Mouse (Mus musculus) MEL (cell line): ENCODE measurements at regions not wholly inside any gene's neighbourhood (a gene's known extent, or its start where the extent isn't known, plus 50 kb on each side); places are given as distances from the start of the nearest gene placed in this dataset.

Experiments used
- DNase-seq: peaks from one replicate; pipeline ENCODE4 v3.0.0; 2011; ENCODE audit warnings: low read depth, low spot score
- H3K27ac ChIP-seq: 2 replicates; pipeline ENCODE4 v1.5.1; 2012; ENCODE audit warnings: low read depth, mild to moderate bottlenecking, control low read depth, low read length, moderate library complexity; ENCODE audit not compliant: control insufficient read depth
- H3K27me3 ChIP-seq, 2 experiments: fragments of 150-350 bp in 1 of 2; sonication (generic) in 1 of 2; 2 replicates each; pipeline ENCODE4 v1.6.1; 2012; ENCODE audit warnings: low read length in 2 of 2, mild to moderate bottlenecking in 2 of 2, improper control_type of control experiment in 1 of 2, moderate library complexity in 1 of 2; ENCODE audit not compliant: insufficient read depth in 2 of 2, control insufficient read depth in 1 of 2
- H3K36me3 ChIP-seq, 2 experiments: 2 replicates each; pipeline ENCODE4 v1.6.1; 2012 to 2014; ENCODE audit warnings: low read length in 2 of 2, improper control_type of control experiment in 1 of 2, inconsistent platforms in 1 of 2, mild to moderate bottlenecking in 1 of 2; ENCODE audit not compliant: insufficient read depth in 2 of 2, control insufficient read depth in 1 of 2
- H3K4me1 ChIP-seq, 2 experiments: fragments of 150-350 bp in 1 of 2; sonication (generic) in 1 of 2; 2 replicates each; pipeline ENCODE4 v1.6.1; 2012; ENCODE audit warnings: low read length in 2 of 2, improper control_type of control experiment in 1 of 2, mild to moderate bottlenecking in 1 of 2; ENCODE audit not compliant: insufficient read depth in 2 of 2, control insufficient read depth in 1 of 2
- H3K4me3 ChIP-seq, 2 experiments: fragments of 150-350 bp in 1 of 2; sonication (generic) in 1 of 2; 2 replicates each; pipeline ENCODE4 v1.5.1; 2012; ENCODE audit warnings: low read depth in 2 of 2, low read length in 2 of 2, mild to moderate bottlenecking in 2 of 2, moderate library complexity in 2 of 2, control low read depth in 1 of 2, improper control_type of control experiment in 1 of 2; ENCODE audit not compliant: control insufficient read depth in 1 of 2, insufficient read depth in 1 of 2
- H3K79me2 ChIP-seq: 2 replicates; pipeline ENCODE4 v1.6.1; 2012; ENCODE audit warnings: mild to moderate bottlenecking, low read length, moderate library complexity; ENCODE audit not compliant: control insufficient read depth, poor library complexity, insufficient read depth
- H3K9ac ChIP-seq: 2 replicates; pipeline ENCODE4 v1.6.1; 2012; ENCODE audit warnings: low read depth, mild to moderate bottlenecking, control low read depth, low read length, moderate library complexity; ENCODE audit not compliant: control insufficient read depth, poor library complexity, severe bottlenecking
- H3K9me3 ChIP-seq: fragments of 150-350 bp; sonication (generic); replicated peaks from 2 replicates; pipeline ENCODE4 v1.6.1; 2012; ENCODE audit warnings: mild to moderate bottlenecking, low read length, improper control_type of control experiment, moderate library complexity; ENCODE audit not compliant: insufficient read depth
- BHLHE40 ChIP-seq: IDR thresholded peaks from 2 replicates; pipeline ENCODE4 v1.6.1; 2012; ENCODE audit warnings: low read depth, mild to moderate bottlenecking, inconsistent platforms, low read length, improper control_type of control experiment, borderline replicate concordance
- CHD1 ChIP-seq: IDR thresholded peaks from 2 replicates; pipeline ENCODE4 v1.6.1; 2012; ENCODE audit warnings: low read depth, mild to moderate bottlenecking, inconsistent platforms, low read length, improper control_type of control experiment
- EP300 ChIP-seq, 2 experiments: IDR thresholded peaks; 2 replicates each; pipeline ENCODE4 v1.6.1; 2011; ENCODE audit warnings: improper control_type of control experiment in 2 of 2, low read length in 2 of 2, low read depth in 1 of 2, mild to moderate bottlenecking in 1 of 2
- ETS1 ChIP-seq: IDR thresholded peaks from 2 replicates; pipeline ENCODE4 v1.6.1; 2012; ENCODE audit warnings: low read depth, mild to moderate bottlenecking, inconsistent platforms, low read length, improper control_type of control experiment, moderate library complexity
- GABPA ChIP-seq: IDR thresholded peaks from 2 replicates; pipeline ENCODE4 v1.6.1; 2012; ENCODE audit warnings: low read depth, mild to moderate bottlenecking, inconsistent platforms, low read length, improper control_type of control experiment, moderate library complexity
- GATA1 ChIP-seq: IDR thresholded peaks from 2 replicates; pipeline ENCODE4 v1.6.1; 2011; ENCODE audit warnings: low read depth, low read length, improper control_type of control experiment
- MAX ChIP-seq: IDR thresholded peaks from 2 replicates; pipeline ENCODE4 v1.6.1; 2011; ENCODE audit warnings: low read length, improper control_type of control experiment
- MAZ ChIP-seq: IDR thresholded peaks from 2 replicates; pipeline ENCODE4 v1.6.1; 2012; ENCODE audit warnings: low read depth, mild to moderate bottlenecking, inconsistent platforms, low read length, improper control_type of control experiment
- MXI1 ChIP-seq: IDR thresholded peaks from 2 replicates; pipeline ENCODE4 v1.6.1; 2011; ENCODE audit warnings: mild to moderate bottlenecking, low read depth, low read length, improper control_type of control experiment
- NELFE ChIP-seq: IDR thresholded peaks from 2 replicates; pipeline ENCODE4 v1.6.1; 2011; ENCODE audit warnings: low read depth, low read length, improper control_type of control experiment
- NRF1 ChIP-seq: IDR thresholded peaks from 2 replicates; pipeline ENCODE4 v1.6.1; 2014; ENCODE audit warnings: low read depth, mild to moderate bottlenecking, inconsistent platforms, low read length, improper control_type of control experiment, moderate library complexity; ENCODE audit not compliant: poor library complexity, insufficient read depth, severe bottlenecking
- POLR2AphosphoS2 ChIP-seq: IDR thresholded peaks from 2 replicates; pipeline ENCODE4 v1.6.1; 2011; ENCODE audit warnings: low read length, improper control_type of control experiment
- RCOR1 ChIP-seq: IDR thresholded peaks from 2 replicates; pipeline ENCODE4 v1.6.1; 2012; ENCODE audit warnings: low read depth, mild to moderate bottlenecking, inconsistent platforms, low read length, improper control_type of control experiment
- SMC3 ChIP-seq: IDR thresholded peaks from 2 replicates; pipeline ENCODE4 v1.6.1; 2011; ENCODE audit warnings: low read depth, low read length, improper control_type of control experiment
- TAL1 ChIP-seq: IDR thresholded peaks from 2 replicates; pipeline ENCODE4 v1.6.1; 2012; ENCODE audit warnings: mild to moderate bottlenecking, inconsistent platforms, low read length, moderate library complexity, mixed read lengths
- USF1 ChIP-seq: IDR thresholded peaks from 2 replicates; pipeline ENCODE4 v1.6.1; 2014; ENCODE audit warnings: low read depth, mild to moderate bottlenecking, inconsistent platforms, low read length, improper control_type of control experiment, moderate library complexity
- USF2 ChIP-seq, 2 experiments: IDR thresholded peaks; 2 replicates each; pipeline ENCODE4 v1.6.1; 2011 to 2012; ENCODE audit warnings: improper control_type of control experiment in 2 of 2, low read length in 2 of 2, borderline replicate concordance in 1 of 2, inconsistent platforms in 1 of 2, low read depth in 1 of 2, mild to moderate bottlenecking in 1 of 2; ENCODE audit not compliant: insufficient read depth in 1 of 2
- ZC3H11A ChIP-seq: IDR thresholded peaks from 2 replicates; pipeline ENCODE4 v1.6.1; 2012; ENCODE audit warnings: low read depth, mild to moderate bottlenecking, inconsistent platforms, low read length, improper control_type of control experiment
- ZKSCAN1 ChIP-seq: IDR thresholded peaks from 2 replicates; pipeline ENCODE4 v1.6.1; 2012; ENCODE audit warnings: low read depth, mild to moderate bottlenecking, inconsistent platforms, low read length, improper control_type of control experiment, moderate library complexity
- ZNF384 ChIP-seq: IDR thresholded peaks from 2 replicates; pipeline ENCODE4 v1.6.1; 2012; ENCODE audit warnings: low read depth, mild to moderate bottlenecking, inconsistent platforms, low read length, improper control_type of control experiment

GRCm38 (mm10) chr4:87329136-87329535 is 98.9 kb upstream of the Slc24a2 start (continued):
- TF ChIP-seq ZKSCAN1 (no peak), TAL1 (no peak)

GRCm38 (mm10) chr4:87321726-87322349 is 91.6 kb upstream of the Slc24a2 start:
- no peaks in the 10 kb centered on the region for H3K4me1 ChIP-seq
- no peaks in the 10 kb centered on the region for H3K9me3 ChIP-seq
- DNase-seq: no peak
- no peak overlapping the region for H3K27ac ChIP-seq
- TF ChIP-seq MAX: no peak
- no peak for TF ChIP-seq MXI1
- TF ChIP-seq, all 39 proteins: peak for 0
- H3K9ac ChIP-seq: no peak overlapping the region
- H3K27me3 ChIP-seq: no peaks in the 10 kb centered on the region
- no peaks in the 10 kb centered on the region for H3K36me3 ChIP-seq
- H3K79me2 ChIP-seq: no peaks in the 10 kb centered on the region
- H3K4me3 ChIP-seq: no peak overlapping the region

- H3K27ac ChIP-seq: no peak overlapping the region
- no peaks in the 10 kb centered on the region for H3K36me3 ChIP-seq
- DNase-seq: peak; percentile 1
- no peaks in the 10 kb centered on the region for H3K27me3 ChIP-seq
- H3K9ac ChIP-seq: no peak overlapping the region
- H3K9me3 ChIP-seq: no peaks in the 10 kb centered on the region
- no peak overlapping the region for H3K4me3 ChIP-seq
- no peaks in the 10 kb centered on the region for H3K79me2 ChIP-seq
- TF ChIP-seq ETS1 (no peak), MAX (no peak), NELFE (no peak), GATA1 (no peak), POLR2AphosphoS2 (no peak), GABPA (no peak), RCOR1 (no peak), ZNF384 (no peak), SMC3 (no peak), EP300 (IDR thresholded peaks at IDR 0.05; ENCODE audit: low read depth in 1 of 2, low read length in 2 of 2) (no peak), CHD1 (no peak), USF1 (no peak), ZC3H11A (no peak), USF2 (IDR thresholded peaks at IDR 0.05; ENCODE audit: borderline replicate concordance in 1 of 2, insufficient read depth in 1 of 2, low read depth in 1 of 2, low read length in 2 of 2) (no peak), NRF1 (no peak), BHLHE40 (no peak), MAZ (no peak)
- TF ChIP-seq, all 39 proteins: peak for 0
- H3K4me1 ChIP-seq: no peaks in the 10 kb centered on the region
These were observed 67.9 kb upstream of the Slc24a2 start for GRCm38 (mm10) chr4:87298129-87298528.
